Mouse (Mus musculus) liver, adult 2 months (tissue): ENCODE measurements around the gene Vti1a.

Experiments used
- CTCF ChIP-seq: fragments of 200-500 bp; IDR thresholded peaks from 2 replicates; pipeline ENCODE4 v1.5.1; 2011; ENCODE audit warnings: low read depth, low read length, control low read depth
- POLR2A ChIP-seq: fragments of 200-500 bp; IDR thresholded peaks from 2 replicates; pipeline ENCODE4 v1.6.1; 2011; ENCODE audit warnings: low read length, control low read depth; ENCODE audit not compliant: insufficient read depth; ENCODE audit errors: extremely low read depth

DNA sequence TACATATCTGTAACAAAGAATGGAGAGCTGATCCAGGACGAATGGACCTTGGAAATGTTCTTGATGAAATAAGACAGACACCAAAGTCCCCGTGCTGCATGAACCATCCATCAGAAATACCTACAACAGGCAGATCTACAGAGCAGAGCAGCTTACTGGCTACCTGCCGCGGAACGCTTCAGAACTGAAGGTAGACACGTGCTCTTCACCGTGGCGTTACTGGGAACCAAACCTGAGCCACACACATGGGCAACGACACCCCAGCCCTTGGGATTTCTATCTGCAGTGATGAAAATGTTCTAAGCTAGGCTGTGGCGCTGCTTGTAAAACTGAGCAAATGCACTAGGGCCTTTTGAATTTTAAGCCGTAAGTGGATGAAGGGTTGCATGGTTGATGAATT, 249.0 kb downstream of the Vti1a start:
- TF ChIP-seq CTCF, result no peak
- no peak for TF ChIP-seq POLR2A
